Mouse (Mus musculus) stomach, postnatal 0 days (tissue): ENCODE measurements around the gene Gucy2d. TPM values are rescaled to one million over a fixed set of nuclear protein-coding genes. Genes with fewer than 3 reads are reported as not detected.

ENCODE experiments used
- ATAC-seq: fragments of 200-750 bp; cut with Nextera tagmentation; 2 replicates; pipeline ENCODE4 v1.8.0; 2017; ENCODE audit not compliant: low FRiP score, low TSS enrichment
- DNase-seq: peaks from one replicate; pipeline ENCODE4 v3.0.0-alpha.2; 2016; ENCODE audit warnings: low spot score
- H3K27ac ChIP-seq: fragments of 300-500 bp; sonication (generic); replicated peaks from 2 replicates; pipeline ENCODE4 v1.5.1; 2014; ENCODE audit warnings: mild to moderate bottlenecking, control low read depth
- H3K27me3 ChIP-seq: fragments of 300-500 bp; sonication (generic); 2 replicates; pipeline ENCODE4 v1.6.1; 2014; ENCODE audit warnings: low read length; ENCODE audit not compliant: control insufficient read depth, insufficient read depth
- H3K36me3 ChIP-seq: fragments of 300-500 bp; sonication (generic); 2 replicates; pipeline ENCODE4 v1.6.1; 2014; ENCODE audit warnings: low read length, mixed read lengths; ENCODE audit not compliant: control insufficient read depth, insufficient read depth
- H3K4me1 ChIP-seq: fragments of 300-500 bp; sonication (generic); replicated peaks from 2 replicates; pipeline ENCODE4 v1.6.1; 2014; ENCODE audit warnings: antibody characterized with exemption; ENCODE audit not compliant: control insufficient read depth, insufficient read depth
- H3K4me2 ChIP-seq: fragments of 300-500 bp; sonication (generic); replicated peaks from 2 replicates; pipeline ENCODE4 v1.6.1; 2014; ENCODE audit warnings: low read depth, mild to moderate bottlenecking, control low read depth, moderate library complexity
- H3K4me3 ChIP-seq: fragments of 300-500 bp; sonication (generic); 2 replicates; pipeline ENCODE4 v1.5.1; 2014; ENCODE audit warnings: low read depth, low read length, control low read depth
- H3K9ac ChIP-seq: fragments of 300-500 bp; sonication (generic); 2 replicates; pipeline ENCODE4 v1.6.1; 2014; ENCODE audit warnings: mild to moderate bottlenecking, low read length, control low read depth, mixed read lengths
- H3K9me3 ChIP-seq: fragments of 300-500 bp; sonication (generic); 2 replicates; pipeline ENCODE4 v1.6.1; 2016; ENCODE audit warnings: low read length; ENCODE audit not compliant: control insufficient read depth
- CTCF ChIP-seq: IDR thresholded peaks from 2 replicates; pipeline ENCODE4 v1.5.1; 2016; ENCODE audit warnings: antibody characterized with exemption, low read depth, mild to moderate bottlenecking, moderate library complexity
- EP300 ChIP-seq: optimal IDR thresholded peaks from 2 replicates; pipeline ENCODE3; 2016; ENCODE audit warnings: antibody characterized with exemption
- WGBS: fragments of 180-500 bp; shearing (Covaris S2); extraction: QIAGEN DNeasy Blood & Tissue Kit; methylation state at CpG from one replicate; pipeline ENCODE4 v1.1.7; 2014; 5-methylcytosine and 5-hydroxymethylcytosine counted together
- polyA plus RNA-seq: library from polyadenylated mRNA; unstranded; fragments of >200 nt; fragmentation: Nextera tagmentation; extraction: Ambion mirVana; gene quantifications from 2 replicates; pipeline ENCODE4 v1.2.1, GENCODE M21; 2015

Gucy2d gene
- polyA plus RNA-seq, 1 experiment from 2014 or later, result 0.02 TPM

- no peak for DNase-seq
- peak; percentile 6; the same call in 1 of the 2 replicates for ATAC-seq
- Histone ChIP-seq H3K9ac (peak within 1 kb of the TSS; percentile 63), H3K27ac (peak within 1 kb of the TSS; percentile 13; the same call in 1 of the 2 replicates), H3K4me1 (peaks cover 3% of the 10 kb centered on the region; the same call in 1 of the 2 replicates), H3K4me2 (peak within 1 kb of the TSS; percentile 71), H3K4me3 (peak within 1 kb of the TSS; percentile 58), H3K27me3 (peaks cover 3% of the 10 kb centered on the region; the same call in 1 of the 2 replicates), H3K9me3 (no peaks in the 10 kb centered on the region), H3K36me3 (no peaks in the 10 kb centered on the region)
- TF ChIP-seq EP300 (no peak), CTCF (no peak)
- 50% methylated on average over 6 of the region's 6 CpGs for WGBS
Observed at GRCm38 (mm10) chr7:98489131-98489530, 48.9 kb downstream of the Gucy2d start, which contains the start of gene Lrrc32. Gene Lrrc32, plus strand, starts transcription at chr7:98489283.

- H3K27me3 ChIP-seq, result peaks cover 3% of the 10 kb centered on the region; the same call in 1 of the 2 replicates
- peak; percentile 80 for DNase-seq
- peak overlapping the region; percentile 13; the same call in 1 of the 2 replicates for H3K27ac ChIP-seq
- no peaks in the 10 kb centered on the region for H3K36me3 ChIP-seq
- H3K4me3 ChIP-seq, result peak overlapping the region; percentile 58
- H3K4me2 ChIP-seq, result peak overlapping the region; percentile 71
- H3K9me3 ChIP-seq, result no peaks in the 10 kb centered on the region
- H3K9ac ChIP-seq, result peak overlapping the region; percentile 63
- under 1% methylated on average over 50 of the region's 50 CpGs for WGBS
- TF ChIP-seq EP300 (no peak), CTCF (peak; percentile 49)
- peaks cover 3% of the 10 kb centered on the region; the same call in 1 of the 2 replicates for H3K4me1 ChIP-seq
- peak; percentile 80 for ATAC-seq
Observed at GRCm38 (mm10) chr7:98489623-98490084, 49.4 kb downstream of the Gucy2d start.

GRCm38 (mm10) chr7:98490328-98490727 lies 50.1 kb downstream of the Gucy2d start:
- peaks cover 3% of the 10 kb centered on the region; the same call in 1 of the 2 replicates for H3K4me1 ChIP-seq
- ATAC-seq, result no peak
- 46% methylated on average over 4 of the region's 4 CpGs for WGBS

GRCm38 (mm10) chr7:98490911-98491310 lies 50.7 kb downstream of the Gucy2d start:
- WGBS, result 88% methylated on average over 6 of the region's 6 CpGs
- H3K9ac ChIP-seq, result peak overlapping the region; percentile 63; the same call in 1 of the 2 replicates

More at GRCm38 (mm10) chr7:98490328-98490727, 50.1 kb downstream of the Gucy2d start:
- Histone ChIP-seq H3K9ac (peak overlapping the region; percentile 63), H3K9me3 (no peaks in the 10 kb centered on the region), H3K4me2 (peak overlapping the region; percentile 71), H3K27ac (no peak overlapping the region; the same call in 1 of the 2 replicates), H3K27me3 (peaks cover 3% of the 10 kb centered on the region; the same call in 1 of the 2 replicates), H3K4me3 (peak overlapping the region; percentile 58), H3K36me3 (no peaks in the 10 kb centered on the region)
- TF ChIP-seq CTCF (no peak), EP300 (no peak)
- DNase-seq, result no peak

GRCm38 (mm10) chr7:98491451-98492200 lies 51.4 kb downstream of the Gucy2d start:
- no peak overlapping the region for H3K9ac ChIP-seq

More at GRCm38 (mm10) chr7:98490911-98491310, 50.7 kb downstream of the Gucy2d start:
- Histone ChIP-seq H3K4me2 (peak overlapping the region; percentile 71), H3K4me3 (peak overlapping the region; percentile 58), H3K27ac (no peak overlapping the region), H3K4me1 (peaks cover under 1% of the 10 kb centered on the region; the same call in 1 of the 2 replicates), H3K9me3 (no peaks in the 10 kb centered on the region), H3K27me3 (peaks cover 3% of the 10 kb centered on the region; the same call in 1 of the 2 replicates), H3K36me3 (no peaks in the 10 kb centered on the region)
- TF ChIP-seq EP300, result no peak
- TF ChIP-seq CTCF, result no peak
- DNase-seq, result no peak
- ATAC-seq, result no peak

More at GRCm38 (mm10) chr7:98491451-98492200, 51.4 kb downstream of the Gucy2d start:
- DNase-seq (no peak), ATAC-seq (no peak)
- H3K4me1 ChIP-seq, result no peaks in the 10 kb centered on the region
- H3K27ac ChIP-seq, result no peak overlapping the region
- H3K4me2 ChIP-seq, result peak overlapping the region; percentile 71
- H3K9me3 ChIP-seq, result no peaks in the 10 kb centered on the region
- TF ChIP-seq EP300 (no peak), CTCF (no peak)
- H3K36me3 ChIP-seq, result no peaks in the 10 kb centered on the region
- H3K4me3 ChIP-seq, result 0 out of 2 replicates have a peak overlapping the region, but pooled peaks have one; percentile 58
- 53% methylated on average over 9 of the region's 9 CpGs for WGBS
- peaks cover 3% of the 10 kb centered on the region; the same call in 1 of the 2 replicates for H3K27me3 ChIP-seq
